In genomic region chr2:102463587-102464341, GRCm38 (mm10) we compare ENCODE assay signal across 9 mouse cellular contexts. TPM values are rescaled to one million over a fixed set of nuclear protein-coding genes. Genes with fewer than 3 reads are reported as not detected.
DNase-seq lines count a peak whose midpoint lies in the region; ATAC-seq and TF ChIP-seq lines count a peak whose summit lies in the region.
"Had no signal": no experiment of that assay in that cellular context is flagged by ENCODE, and none has a peak within 500 bp of the region (broad histone marks: within the 10 kb centered on the region; RNA-seq: fewer than 3 reads in every experiment).

No protein-coding gene starts in this region.

- H3K27ac ChIP-seq in kidney, adult 2 months (ENCODE audit: insufficient read depth, low read depth, low read length): no peak overlapping the region
- H3K27ac ChIP-seq in hindbrain, embryonic 16.5 days (ENCODE audit: low read depth, low read length): peak overlapping the region; percentile 62; the same call in 1 of the 2 replicates
- H3K27ac ChIP-seq: limb, embryonic 15.5 days had no signal

- no peak overlapping the region for H3K4me2 ChIP-seq in hindbrain, embryonic 16.5 days (ENCODE audit: low read length)
- H3K4me2 ChIP-seq: limb, embryonic 15.5 days had no signal

- TF ChIP-seq POLR2A in kidney, adult 2 months (IDR thresholded peaks at IDR 0.05; ENCODE audit: low read depth, low read length): no peak

- no peaks in the 10 kb centered on the region for H3K4me1 ChIP-seq in kidney, adult 2 months (ENCODE audit: control insufficient read depth, insufficient read depth, low read length)
- H3K4me1 ChIP-seq in hindbrain, embryonic 16.5 days (ENCODE audit: control insufficient read depth, insufficient read depth, low read depth, low read length): no peaks in the 10 kb centered on the region
- H3K4me1 ChIP-seq: limb, embryonic 15.5 days had no signal

- no peak for TF ChIP-seq CTCF in kidney, adult 2 months (conservative IDR thresholded peaks at IDR 0.05; ENCODE audit: insufficient read depth, insufficient read length, low read depth, low read length)

- H3K27me3 ChIP-seq in kidney, adult 2 months (replicated peaks; ENCODE audit: control insufficient read depth, insufficient read depth, low read length): no peaks in the 10 kb centered on the region
- no peaks in the 10 kb centered on the region for H3K27me3 ChIP-seq in hindbrain, embryonic 16.5 days (replicated peaks; ENCODE audit: control insufficient read depth, insufficient read depth, low read length)
- H3K27me3 ChIP-seq: limb, embryonic 15.5 days had no signal

- no peaks in the 10 kb centered on the region for H3K9me3 ChIP-seq in hindbrain, embryonic 16.5 days (ENCODE audit: control insufficient read depth, low read length)
- H3K9me3 ChIP-seq: limb, embryonic 15.5 days had no signal

- peak; percentile 92 for ATAC-seq in hindbrain, embryonic 16.5 days
- ATAC-seq in inflammation-experienced regulatory T-cells, adult 6 months: no peak

- H3K36me3 ChIP-seq in kidney, adult 2 months (ENCODE audit: control insufficient read depth, insufficient read depth, low read length): no peaks in the 10 kb centered on the region
- H3K36me3 ChIP-seq in hindbrain, embryonic 16.5 days (ENCODE audit: control insufficient read depth, insufficient read depth, low read length): no peaks in the 10 kb centered on the region
- H3K36me3 ChIP-seq: limb, embryonic 15.5 days had no signal

- peak; percentile 73 for DNase-seq in kidney, postnatal 10 days
- no peak for DNase-seq in kidney, adult 2 months
- peak; percentile 38 to 63 for DNase-seq in frontal cortex, adult 2 months (ENCODE audit: extremely low spot score in 1 of 2, low spot score in 1 of 2)
- DNase-seq in lung, postnatal 25 days (ENCODE audit: low spot score): peak; percentile 31
- DNase-seq in right cerebral cortex, postnatal 4 days: peak; percentile 41
- DNase-seq in c-Kit-positive CD71-positive TER-119-positive erythroid progenitor cells, embryonic 14.5 days (ENCODE audit: low spot score): no peak

- no peak overlapping the region for H3K4me3 ChIP-seq in kidney, adult 2 months (ENCODE audit: insufficient read depth, low read depth, low read length)
- no peak overlapping the region for H3K4me3 ChIP-seq in hindbrain, embryonic 16.5 days (ENCODE audit: low read length)
- H3K4me3 ChIP-seq: limb, embryonic 15.5 days had no signal

- no peak overlapping the region for H3K9ac ChIP-seq in hindbrain, embryonic 16.5 days (ENCODE audit: low read depth, low read length)
- H3K9ac ChIP-seq: limb, embryonic 15.5 days had no signal

- WGBS in kidney, adult 2 months: 52% methylated on average over 12 of the region's 12 CpGs
- WGBS in hindbrain, embryonic 16.5 days: 34% methylated on average over 12 of the region's 12 CpGs

RNA-seq across cellular contexts. Expression of gene Fjx1, which starts 11.5 kb away (rescaled TPM):
- 3.4 and 3.7 TPM in 2 replicates for polyA plus RNA-seq in kidney, adult 2 months (2012; rRNA removed)
- polyA plus RNA-seq in frontal cortex, adult 2 months (2012; rRNA removed): 73.3 and 79.8 TPM in 2 replicates
- 24.8 and 26.3 TPM in 2 replicates for polyA plus RNA-seq in hindbrain, embryonic 16.5 days (2015; fragmentation: Nextera tagmentation; extraction: Ambion mirVana)
- polyA plus RNA-seq in inflammation-experienced regulatory T-cells, adult 6 months (2017; shearing (Covaris generic)): not detected

RNA-seq across cellular contexts. Expression of gene Trim44, which starts 56.1 kb away (rescaled TPM):
- 31.2 and 35.6 TPM in 2 replicates for polyA plus RNA-seq in kidney, adult 2 months (2012; rRNA removed)
- 143 and 157 TPM in 2 replicates for polyA plus RNA-seq in frontal cortex, adult 2 months (2012; rRNA removed)
- 40.3 and 50.8 TPM in 2 replicates for polyA plus RNA-seq in hindbrain, embryonic 16.5 days (2015; fragmentation: Nextera tagmentation; extraction: Ambion mirVana)
- polyA plus RNA-seq in inflammation-experienced regulatory T-cells, adult 6 months (2017; shearing (Covaris generic)): 1 to 10 TPM; 3.6 to 9.9 (median 9.3) TPM

Comparison
In these comparisons a context has a peak if more than half of its experiments do, and no peak if none do; other contexts are left out.
1. DNase-seq: peak in kidney, postnatal 10 days (single experiment), frontal cortex, adult 2 months (2 of 2), lung, postnatal 25 days (single experiment) and right cerebral cortex, postnatal 4 days (single experiment); none in kidney, adult 2 months (single experiment) and c-Kit-positive CD71-positive TER-119-positive erythroid progenitor cells, embryonic 14.5 days (single experiment).